Mouse (Mus musculus) frontal cortex, adult 2 months (tissue): Measurements from ENCODE around the gene Apoa4. TPM values are rescaled to one million over a fixed set of nuclear protein-coding genes. Genes with fewer than 3 reads are reported as not detected.

ENCODE experiments used
- DNase-seq, 2 experiments: peaks; one replicate each; pipeline ENCODE4 v3.0.0; 2022; ENCODE audit warnings: low spot score in 1 of 2; ENCODE audit errors: extremely low spot score in 1 of 2
- polyA plus RNA-seq: library from polyadenylated mRNA; depleted of rRNA; stranded (reverse); fragments of >200 nt; gene quantifications from 2 replicates; pipeline ENCODE4 v1.2.3, GENCODE M21; 2012; rRNA removed

Gene Apoa4
- polyA plus RNA-seq, 1 experiment: 0.26 TPM

DNA sequence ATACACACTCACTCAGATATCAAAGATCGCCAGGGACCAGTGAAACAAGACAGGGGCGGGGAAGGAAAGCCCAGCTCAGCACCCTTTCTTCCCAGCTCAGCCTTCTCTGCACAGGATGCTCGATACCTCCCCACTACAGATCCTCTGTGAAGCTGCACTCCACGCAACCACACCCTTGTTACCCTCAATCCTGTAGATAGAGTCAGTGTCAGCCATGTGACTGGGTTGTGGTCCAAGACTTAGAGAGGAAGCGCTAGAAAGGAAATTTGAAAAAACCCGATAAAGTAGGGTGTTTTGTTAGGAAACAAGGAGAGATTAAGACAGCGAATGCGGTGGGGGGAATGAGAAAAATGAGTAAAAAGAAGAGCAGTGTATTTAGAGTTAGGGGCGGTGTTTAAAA is 31.6 kb downstream of the Apoa4 start:
- no peak for DNase-seq

DNA sequence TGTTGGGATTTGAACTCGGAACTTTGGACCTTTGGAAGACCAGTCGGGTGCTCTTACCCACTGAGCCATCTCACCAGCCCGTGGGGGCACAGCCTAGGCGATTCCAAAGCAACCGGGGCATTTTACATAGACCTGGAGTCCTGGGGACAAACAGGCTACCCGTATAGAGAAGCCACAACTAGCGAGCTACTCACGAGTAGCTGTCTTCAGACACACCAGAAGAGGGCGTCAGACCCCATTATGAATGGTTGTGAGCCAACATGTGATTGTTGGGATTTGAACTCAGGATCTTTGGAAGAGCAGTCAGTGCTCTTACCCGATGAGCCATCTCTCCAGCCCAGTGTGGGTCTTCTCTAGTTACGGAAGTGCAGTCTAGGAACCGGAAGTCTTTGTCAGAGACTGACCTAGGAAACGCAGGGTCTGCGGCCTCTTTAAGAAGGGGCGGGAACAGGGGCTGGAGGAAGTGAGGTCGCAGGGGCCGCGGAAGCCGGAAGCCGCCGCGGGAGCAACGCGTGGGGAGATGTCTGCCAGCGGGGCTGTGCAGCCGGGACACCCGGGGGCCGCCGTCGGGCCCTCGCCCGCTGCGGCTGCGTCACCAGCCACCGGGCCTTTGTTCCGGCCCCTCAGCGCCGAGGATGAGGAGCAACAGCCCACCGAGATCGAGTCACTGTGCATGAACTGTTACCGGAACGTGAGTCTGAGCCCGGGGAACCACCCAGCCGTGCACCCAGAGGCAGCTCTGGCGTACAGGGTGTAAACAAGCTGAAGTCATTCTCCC is 32.4 kb downstream of the Apoa4 start, which contains the start of gene Zpr1:
TSS of gene Zpr1 (plus strand) at position 388 of the 778 bp plus-strand sequence.
- DNase-seq: peak; percentile 85 to 91

DNA sequence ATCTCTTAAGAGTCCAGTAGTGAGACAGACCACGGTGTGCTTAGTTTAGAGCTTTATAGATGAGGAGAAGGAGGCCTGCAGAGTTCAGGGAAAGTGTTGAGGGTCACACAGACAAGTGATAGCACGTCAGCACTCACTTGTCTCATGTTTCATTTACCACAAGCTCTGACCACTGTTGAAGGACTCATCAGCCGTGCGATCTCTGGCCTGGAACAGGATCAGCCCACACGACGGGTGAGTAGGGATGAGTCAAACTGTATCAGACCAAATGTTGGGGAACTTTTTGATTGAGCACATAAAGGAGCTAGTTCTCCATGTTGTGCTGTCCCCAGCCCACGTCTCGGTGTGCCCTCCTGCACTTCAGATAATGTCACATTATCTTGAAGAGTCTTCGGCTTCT is 34.0 kb downstream of the Apoa4 start:
- no peak for DNase-seq

DNA sequence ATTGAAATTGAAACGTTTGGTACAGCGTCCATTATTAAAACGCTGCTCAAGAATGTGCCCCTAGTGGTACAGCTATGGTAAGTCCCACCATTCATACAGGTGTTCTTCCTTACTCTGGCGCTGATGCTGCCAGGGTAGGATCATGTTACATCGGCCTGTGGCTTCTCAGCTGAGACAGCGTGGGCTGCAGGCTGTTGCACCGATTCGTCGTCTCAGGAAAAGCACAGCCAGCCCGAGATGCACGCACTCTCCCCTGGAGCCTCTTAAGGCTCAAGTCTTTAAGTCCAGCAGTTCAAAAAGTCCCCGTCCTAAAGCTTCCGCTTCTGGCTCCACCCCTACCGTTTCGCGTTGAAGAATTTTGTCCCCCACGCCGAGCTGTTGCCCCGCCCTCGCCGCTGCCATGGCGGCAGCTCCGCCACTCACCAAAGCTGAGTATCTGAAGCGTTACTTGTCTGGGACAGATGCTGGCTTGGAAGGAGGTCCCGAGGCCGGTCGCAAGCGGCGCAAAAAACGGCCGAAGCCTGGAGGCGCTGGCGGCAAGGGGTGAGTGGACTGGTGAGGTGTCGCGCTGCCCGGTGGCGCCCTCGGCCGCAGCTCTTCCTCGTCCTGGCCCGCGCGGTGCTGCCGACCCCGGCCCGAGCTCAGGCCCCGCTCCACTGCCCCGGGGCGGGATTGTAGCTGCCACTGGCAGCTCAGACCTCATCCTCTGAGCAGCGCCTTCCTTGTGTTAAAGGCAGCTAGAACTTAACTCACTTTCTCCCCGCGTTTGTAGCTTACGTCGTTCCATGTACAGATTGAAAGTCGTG is 42.3 kb downstream of the Apoa4 start, which contains the start of gene Bud13:
TSS of gene Bud13 (plus strand) at position 378 of the 806 bp plus-strand sequence.
- peak; percentile 69 to 95 for DNase-seq

Other genes starting within 250 kb of the Apoa4 start
- 99.0 and 106 TPM in 2 replicates for gene Pafah1b2, start 228.0 kb upstream of the Apoa4 start, polyA plus RNA-seq
- gene Sik3, start 227.9 kb upstream of the Apoa4 start, polyA plus RNA-seq: 54.9 and 56.6 TPM in 2 replicates
- 2.4 and 4.1 TPM in 2 replicates for gene Apoa1, start 12.1 kb upstream of the Apoa4 start, polyA plus RNA-seq
- 0.38 and 0.90 TPM in 2 replicates for gene Apoc3, start 5.1 kb upstream of the Apoa4 start, polyA plus RNA-seq
- gene Apoa5, start 27.9 kb downstream of the Apoa4 start, polyA plus RNA-seq: not detected in 2 replicates
- gene Zpr1, start 32.4 kb downstream of the Apoa4 start, polyA plus RNA-seq: 38.3 and 41.7 TPM in 2 replicates
- 9.7 and 10.5 TPM in 2 replicates for gene Bud13, start 42.3 kb downstream of the Apoa4 start, polyA plus RNA-seq
- gene 4931429L15Rik, start 79.3 kb downstream of the Apoa4 start, polyA plus RNA-seq: 0.04 TPM in 1 of 2 replicates, not detected in the other